Mouse (Mus musculus) embryo, embryonic 11.5 days (tissue): ENCODE data around the gene Auts2.
"Not testable (repeated sequence)": the region's sequence is repeated elsewhere in the genome, so short reads cannot be mapped to it uniquely, and the experiment has no call there.

Source experiments
- DNase-seq: peaks from one replicate; pipeline ENCODE4 v3.0.0-alpha.2; 2012; ENCODE audit warnings: low read depth, low spot score

The Auts2 gene

DNA sequence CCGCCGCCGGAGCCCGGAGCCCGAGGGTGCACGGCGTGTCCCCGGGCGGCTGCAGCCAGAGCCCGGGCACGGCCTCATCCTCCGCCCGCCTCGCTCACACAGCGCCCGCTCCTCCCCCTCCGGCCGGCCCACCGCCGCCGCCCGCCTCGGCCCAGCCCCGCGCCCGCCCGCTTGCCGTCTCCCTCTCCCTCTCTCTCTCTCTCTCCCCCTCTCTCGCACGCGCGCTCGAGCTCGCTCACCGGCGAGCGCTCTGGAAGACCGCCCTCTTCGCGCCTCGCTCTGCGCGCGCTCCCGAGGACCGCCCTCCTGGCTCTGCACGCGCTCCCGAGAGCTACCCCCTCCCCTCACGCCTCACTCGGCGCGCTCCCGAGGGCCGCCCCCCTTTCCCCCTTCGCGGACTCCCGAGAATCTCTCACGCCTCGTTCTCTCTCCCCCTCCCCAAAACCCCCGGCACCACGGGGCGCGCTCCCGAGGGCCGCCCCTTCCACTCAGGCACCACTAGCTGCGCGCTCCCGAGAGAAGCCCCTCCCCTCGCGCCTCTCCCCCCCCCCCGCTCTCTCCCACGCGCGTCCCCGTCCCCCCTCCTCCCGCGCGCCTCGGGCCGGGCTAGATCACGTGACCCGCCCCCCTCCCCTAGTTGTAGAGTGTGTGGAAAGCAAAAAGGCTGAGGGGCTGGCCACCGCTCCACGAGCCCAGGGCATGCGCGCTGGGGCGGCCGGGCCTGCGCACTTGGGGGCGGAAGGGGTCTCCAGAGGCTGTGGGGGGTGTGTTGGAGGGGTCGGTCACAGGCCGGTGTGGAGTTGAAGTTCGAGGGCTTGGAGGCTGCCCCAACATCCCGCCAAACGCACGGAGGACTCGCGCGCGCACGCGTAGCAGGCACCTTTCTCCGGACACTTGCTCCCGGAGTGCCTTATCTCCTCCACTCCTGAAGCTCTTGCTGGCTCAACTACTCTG is at the start of gene Auts2:
Auts2 (minus strand) TSS at position 227 of the 954 bp plus-strand sequence.
- peak; percentile 87 for DNase-seq

DNA sequence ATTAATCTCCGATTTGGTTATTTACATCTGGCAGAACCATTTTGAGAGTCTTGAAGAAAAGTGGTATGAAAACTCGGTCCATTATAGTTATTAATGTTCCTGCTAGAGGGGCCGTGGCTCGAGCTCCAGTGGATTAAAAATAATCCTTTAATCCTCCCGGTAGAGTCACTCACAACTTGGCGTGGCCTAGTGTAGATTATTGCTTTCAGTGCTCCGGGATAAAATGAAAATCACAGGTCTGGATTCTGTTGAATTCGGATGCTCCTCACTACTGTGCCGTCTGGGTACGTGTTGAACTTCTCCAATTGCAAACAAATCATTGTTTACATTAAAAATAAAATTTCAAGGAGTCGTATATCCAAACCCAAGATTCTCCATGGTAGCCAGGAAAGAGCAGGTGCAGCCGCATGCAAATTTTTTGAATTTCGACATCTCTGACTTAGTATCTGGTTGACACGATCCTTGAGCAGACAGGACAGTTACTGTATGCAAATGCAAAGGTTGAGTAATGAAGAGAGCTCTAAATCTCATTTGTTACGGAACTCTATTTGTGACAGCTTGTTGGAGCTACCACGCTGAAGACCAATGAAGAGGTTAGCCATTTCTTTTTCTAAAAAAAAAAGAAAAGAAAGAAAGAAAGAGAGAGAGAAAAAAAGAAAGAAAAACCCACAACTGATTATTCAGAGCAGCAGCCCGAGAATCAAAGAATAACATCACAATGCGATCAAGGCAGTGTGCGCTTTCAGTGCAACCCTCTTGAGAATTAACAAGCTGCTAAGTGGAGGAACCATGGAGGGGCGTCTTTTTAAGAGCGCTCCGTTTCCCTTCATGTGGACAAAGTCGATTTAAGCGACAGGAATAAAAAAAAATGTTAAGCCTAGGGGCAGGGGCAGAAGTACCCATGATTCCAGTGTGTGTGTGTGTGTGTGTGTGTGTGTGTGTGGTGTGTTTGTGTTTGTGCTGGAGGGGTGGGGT is 48.9 kb upstream of the Auts2 start:
- DNase-seq, result no peak

DNA sequence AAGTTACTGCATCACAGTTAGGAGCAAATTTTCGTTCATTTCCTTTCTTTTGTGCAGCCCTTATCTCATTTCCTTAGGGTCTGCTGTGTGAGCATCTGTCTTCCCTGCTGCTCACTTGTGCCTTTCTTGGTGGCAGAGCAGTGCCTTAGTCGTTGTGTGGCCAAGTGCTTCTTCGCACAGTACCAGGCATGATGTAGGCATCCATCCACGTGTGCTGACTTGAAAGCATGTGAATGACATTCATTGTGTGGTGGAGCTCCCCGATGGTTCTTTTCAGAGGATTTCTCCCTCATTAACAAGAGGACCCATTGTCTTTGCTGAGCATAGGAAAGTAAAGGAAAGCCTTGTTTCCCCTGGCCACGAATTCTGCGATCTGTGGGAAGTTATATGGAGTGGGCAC is 36.6 kb upstream of the Auts2 start:
- DNase-seq, result no peak

DNA sequence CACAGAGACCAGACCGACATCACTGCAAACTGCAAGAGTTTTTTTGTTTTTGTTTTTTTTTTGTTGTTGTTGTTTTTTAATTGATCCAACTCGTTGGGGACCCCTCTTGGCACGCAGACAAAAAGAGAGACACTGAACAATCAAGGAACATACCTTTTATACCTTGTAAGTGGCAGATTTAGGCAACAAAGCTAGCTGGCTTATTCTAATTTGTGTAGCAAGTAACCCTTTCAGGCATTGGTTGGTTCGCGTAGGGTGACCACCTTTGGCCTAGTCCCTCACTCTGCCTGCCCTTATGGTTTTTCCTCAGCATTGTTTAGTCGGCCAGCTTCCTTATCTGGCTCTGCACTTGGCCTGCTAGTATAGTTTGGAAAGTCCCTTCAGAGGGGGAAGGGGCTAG is 17.6 kb upstream of the Auts2 start:
- not testable (repeated sequence) for DNase-seq

DNA sequence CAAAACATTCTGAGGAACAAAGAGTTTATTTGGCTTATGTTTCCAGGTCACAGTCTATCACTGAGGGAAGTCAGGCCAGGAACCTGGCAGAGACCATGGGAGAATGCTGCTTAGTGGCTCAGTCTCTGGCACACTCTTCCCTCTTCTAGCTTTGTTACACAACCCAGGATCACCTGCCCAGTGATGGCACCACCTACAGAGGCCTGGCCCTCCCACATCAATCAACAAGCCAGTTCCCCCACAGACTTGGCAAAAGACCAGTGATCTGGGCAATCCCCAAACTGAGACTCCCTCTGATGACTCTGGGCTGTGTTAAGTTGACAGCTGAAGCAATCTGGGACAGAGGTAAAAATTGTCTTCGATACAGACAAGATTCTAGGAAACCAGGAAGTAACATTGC is 2.6 kb upstream of the Auts2 start:
- DNase-seq, result no peak

DNA sequence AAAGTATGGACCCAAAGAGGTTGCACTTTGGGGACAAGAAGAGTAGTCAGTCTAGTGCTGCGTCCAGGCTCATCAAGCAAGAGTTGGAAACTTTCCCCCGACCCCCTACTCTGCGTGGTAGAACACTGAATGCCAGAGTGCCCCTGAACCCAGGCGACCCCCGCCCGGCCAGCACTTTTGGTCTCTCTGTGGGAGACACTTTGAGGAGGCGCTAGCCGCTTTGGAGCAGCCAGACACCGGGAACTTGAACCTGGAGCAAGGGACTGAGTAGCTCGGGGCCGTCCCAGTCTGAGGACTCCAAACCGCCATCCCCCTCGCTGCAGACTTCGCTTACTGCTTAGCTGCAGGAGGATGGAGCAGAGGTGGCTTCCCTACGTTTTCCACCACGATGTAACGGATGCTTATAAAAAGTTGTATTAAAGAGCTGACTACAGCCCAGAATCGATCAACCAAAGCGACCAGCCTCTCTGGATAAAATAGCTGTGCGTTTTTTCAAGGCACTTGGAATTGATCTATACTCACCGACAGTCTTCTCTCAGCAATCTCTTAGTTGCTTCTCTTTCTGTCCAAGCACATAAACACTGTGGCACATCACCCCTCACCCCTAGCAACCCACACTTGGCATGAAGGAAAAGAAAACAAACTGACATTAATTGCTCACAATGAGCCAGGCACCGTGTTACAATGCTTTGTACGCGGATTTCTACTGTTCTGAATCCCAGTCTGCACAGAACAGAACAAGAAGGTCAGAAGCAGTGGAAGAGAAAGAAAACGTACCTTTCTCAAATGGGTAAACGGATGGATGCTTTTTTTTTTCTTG is 1.2 kb upstream of the Auts2 start:
- no peak for DNase-seq

DNA sequence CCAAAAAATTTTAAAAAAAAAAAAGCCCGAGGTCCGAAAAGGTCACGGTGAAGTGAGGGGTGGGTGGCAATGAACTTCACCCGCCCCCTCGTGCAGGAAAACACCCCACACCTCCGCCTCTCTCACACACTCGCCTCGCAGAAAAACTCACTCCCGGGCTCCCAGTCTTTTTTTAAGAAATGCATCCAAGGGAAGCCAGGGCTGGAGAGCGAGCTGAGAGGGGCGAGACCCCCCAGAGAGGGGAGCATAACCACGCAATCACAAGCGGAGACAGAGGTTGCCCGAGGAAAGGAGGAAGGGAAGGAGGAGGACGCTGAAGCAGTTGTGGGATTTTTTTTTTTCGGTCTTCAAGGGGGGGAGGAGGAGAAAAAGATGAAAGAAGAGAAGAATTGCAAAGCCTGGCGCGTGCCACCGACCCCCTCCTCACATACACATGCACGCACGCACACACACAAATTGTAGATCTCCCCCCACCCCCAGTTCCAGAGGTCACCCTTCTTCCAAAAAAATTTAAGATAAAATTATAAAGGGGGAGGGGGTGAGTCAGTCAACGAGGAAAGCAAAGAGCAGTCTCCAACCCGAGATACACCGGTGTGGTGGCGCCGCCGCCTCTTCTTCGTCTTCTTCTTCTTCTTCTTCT is 643 bp downstream of the Auts2 start:
- DNase-seq, result no peak

DNA sequence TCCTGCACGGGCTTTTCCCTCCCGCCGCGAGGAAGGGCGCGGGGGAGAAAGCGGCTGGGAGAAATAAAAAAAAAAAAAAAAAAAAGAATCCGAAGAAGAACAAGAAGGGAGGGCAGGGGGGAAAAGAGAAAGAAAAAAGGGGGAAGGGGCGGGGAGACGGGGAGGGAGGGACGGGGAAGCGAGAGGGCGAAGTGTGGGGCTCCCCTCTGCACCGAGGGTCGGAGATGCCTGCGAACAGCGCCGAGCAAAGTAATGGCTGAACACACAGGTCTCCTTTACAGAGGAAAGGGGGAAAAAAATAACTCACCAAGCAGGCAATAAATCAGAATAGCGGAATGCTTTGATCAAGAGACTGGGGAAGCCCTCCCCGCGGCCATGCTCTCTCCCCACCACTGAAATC is 1.2 kb downstream of the Auts2 start:
- DNase-seq, result peak; percentile 57

DNA sequence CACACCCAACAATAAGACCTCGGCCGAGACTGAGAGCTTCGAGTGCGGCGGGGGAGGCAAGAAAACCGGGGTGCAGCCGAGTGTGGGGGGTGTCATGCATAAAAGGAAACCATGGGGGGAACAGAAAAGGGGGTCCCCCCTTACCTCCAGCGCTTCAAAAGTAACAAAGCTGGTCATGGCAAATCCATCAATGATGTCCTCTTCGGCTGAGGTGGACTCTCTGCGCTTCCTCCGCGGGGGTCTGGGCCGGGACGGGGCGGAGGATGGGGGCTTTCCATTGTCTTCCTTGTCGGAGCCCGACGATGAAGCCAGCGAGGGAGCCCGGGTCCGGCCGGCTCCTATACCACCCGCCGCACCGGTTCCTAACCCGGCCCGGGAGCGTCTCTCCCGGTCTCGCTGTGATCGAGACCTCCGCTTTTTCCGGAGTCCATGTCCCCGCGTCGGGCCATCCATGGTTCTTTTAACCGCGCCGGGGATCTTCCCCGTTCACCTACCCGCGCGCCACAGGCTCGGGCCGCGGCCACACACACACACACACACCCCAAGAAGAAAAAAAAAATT is 1.7 kb downstream of the Auts2 start:
- DNase-seq, result no peak

DNA sequence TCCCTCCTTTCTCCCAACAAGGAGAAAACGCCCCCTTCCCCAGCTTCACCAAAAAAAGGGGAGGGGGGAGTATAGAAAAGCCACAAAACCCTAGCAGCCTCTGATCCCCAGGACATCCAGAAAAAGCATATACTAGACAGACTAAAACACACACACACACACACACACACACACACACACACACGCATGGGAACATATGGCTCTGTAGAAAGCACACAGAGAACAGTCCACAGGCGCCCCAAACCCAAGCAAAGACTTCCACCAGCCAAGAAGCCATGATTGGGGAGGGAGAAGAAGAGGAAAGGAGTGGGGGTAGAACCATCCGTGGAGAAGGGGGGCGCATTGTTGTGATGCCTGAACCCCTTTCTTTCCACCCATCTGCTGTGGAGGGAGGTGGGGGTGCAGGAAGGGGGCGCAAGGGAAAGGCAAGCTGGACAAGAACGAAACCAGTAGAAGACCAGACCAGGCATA is 2.3 kb downstream of the Auts2 start:
- no peak for DNase-seq

DNA sequence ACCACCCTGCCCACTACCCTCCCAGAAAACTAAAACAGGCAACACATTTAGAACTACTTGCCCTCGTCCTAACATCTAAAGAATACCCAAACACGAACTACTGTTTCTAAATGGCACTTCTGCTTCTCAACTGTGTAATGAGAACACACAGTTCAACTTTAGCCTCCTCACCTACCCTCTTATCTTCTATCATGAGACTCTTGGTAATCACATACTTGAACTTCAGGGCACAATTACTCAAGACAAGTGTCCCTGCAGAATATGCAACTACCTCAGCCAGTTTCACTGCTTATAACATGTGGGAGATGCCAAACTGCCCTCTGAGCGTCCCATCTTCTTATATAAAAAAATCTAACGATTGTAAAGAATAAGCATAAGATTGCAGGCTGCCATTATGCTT is 5.7 kb downstream of the Auts2 start:
- no peak for DNase-seq

DNA sequence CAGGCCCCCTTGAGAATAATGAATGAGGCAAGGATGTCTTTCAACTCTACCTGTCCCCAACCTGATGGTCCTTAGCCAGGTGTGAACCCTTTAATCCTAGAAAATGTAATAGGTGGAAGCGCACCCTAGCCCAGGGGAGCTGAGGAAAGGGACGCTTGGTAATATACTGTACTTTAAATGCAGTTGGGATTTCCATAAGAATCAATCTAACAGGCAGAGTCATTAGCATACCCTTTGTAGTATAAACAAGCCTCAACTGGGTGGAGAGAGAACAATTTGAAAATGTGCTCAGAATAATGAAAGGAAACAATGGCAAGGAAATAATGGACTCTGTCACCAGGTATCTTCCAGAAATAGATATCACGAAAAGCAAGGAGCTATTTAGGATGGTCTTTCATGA is 16.7 kb downstream of the Auts2 start:
- no peak for DNase-seq

DNA sequence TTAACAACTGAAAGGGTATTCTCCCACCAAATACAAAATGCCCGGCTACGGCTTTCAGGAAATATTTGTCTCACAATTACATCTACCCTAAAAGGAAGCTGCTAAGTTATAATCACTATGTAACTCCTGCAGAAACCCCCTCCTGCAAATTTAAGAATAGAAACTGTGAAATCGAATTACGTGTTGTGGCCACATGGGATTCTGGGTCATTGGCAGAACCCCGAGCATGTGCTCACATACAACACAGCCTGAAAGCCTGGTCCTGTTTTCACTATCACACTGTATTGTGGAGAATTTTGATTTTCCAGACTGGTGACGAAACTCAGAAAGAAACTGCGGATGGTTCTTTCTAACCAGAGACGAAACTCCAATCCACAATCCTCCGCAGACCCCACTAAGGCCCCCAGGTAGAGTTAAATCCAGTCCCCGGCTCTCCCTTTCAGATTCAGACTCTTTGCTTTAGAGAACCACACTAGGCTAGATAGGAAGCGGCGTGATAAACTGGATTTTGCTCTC is 21.7 kb downstream of the Auts2 start:
- DNase-seq, result no peak

DNA sequence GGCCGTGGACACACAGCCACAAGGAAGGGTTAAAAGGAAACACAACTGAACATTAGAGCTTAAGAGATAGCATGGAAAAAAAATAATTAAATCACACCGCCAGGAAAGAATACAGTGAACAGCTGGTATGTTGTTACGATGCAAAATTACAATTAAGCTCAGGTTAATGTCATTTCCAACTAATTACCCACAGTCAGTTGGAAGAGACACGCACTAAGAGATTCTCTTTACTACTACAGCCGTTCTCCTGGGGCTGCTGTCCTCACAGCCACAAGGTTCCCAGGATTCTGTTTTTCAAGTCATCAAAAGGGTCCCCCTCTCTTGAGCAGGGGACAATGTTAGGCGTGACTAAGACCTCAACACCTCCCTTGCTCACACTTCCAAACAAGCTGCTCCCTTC is 25.3 kb downstream of the Auts2 start:
- DNase-seq, result no peak

DNA sequence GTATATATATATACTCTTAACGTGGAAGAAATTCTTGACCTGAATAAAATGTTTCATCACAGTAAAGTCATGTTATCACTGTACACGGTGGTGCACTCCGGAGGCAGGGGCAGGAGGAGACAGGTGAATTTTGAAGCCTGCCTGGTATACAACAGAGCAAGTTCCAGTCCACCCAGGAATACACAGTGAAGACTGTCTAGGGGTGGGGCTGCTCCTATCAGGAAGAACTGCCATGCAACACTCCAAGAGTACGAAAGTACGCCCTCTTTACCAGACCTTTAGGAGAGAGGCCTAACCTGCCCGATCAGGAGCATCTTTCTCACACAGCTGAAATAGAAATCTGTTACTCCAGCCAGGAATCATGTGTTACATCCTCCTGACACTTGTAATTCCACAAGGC is 28.6 kb downstream of the Auts2 start:
- no peak for DNase-seq

DNA sequence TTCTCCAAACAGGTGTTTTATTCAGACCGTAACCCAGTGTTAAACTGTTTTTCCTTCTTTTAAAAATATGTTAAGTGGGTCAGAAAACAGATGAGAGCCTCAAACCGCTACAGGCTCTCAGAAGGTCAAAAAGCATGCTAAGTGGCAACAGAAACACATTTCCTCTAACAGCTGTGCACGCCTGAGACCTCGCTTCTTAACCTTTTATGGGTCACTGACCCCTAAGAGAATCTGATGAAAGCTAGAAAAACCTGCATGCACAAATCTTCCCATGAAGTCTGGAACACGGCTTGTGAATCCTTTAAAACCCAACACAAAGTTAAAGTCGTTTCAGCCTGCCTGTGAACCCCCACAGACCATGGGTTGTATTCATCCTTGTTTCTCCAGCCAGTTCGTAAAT is 29.9 kb downstream of the Auts2 start:
- no peak for DNase-seq

DNA sequence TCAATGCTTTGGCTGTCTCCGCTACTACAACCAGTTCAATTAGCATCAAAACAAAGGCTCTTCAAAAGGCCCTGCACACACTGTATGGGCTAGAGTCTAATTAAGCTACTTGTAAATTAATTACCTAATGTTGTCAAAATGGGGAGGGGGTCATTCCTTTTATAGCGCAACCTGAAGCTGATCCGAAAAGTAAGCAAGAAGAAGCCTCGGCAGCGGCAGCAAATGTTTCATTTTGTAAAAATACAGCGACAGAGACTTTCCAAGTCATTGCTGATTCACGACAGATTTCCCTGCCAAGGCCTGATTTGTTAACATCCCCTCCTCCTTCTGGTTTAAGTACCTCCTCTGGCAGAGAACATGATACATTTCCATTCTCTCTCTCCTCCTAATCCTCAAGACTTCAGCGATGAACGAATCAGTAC is 33.7 kb downstream of the Auts2 start:
- DNase-seq, result no peak

DNA sequence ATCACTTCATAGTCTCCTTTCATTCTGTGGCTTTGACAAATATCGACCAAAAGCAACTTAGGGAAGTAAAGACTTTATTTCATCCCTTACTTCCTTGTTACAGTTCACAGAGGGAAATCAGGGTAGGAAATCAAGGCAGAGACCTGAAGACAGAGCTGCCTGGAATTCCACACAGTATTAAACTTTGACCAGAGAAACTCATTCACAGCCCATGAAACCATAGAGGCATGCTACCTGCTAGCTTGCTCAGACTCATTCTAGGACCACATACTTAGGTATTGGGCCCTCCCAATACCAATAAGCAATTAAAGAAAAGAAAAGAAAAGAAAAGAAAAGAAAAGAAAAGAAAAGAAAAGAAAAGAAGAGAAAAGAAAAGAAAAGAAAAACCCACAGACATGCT is 38.3 kb downstream of the Auts2 start:
- DNase-seq, result no peak

DNA sequence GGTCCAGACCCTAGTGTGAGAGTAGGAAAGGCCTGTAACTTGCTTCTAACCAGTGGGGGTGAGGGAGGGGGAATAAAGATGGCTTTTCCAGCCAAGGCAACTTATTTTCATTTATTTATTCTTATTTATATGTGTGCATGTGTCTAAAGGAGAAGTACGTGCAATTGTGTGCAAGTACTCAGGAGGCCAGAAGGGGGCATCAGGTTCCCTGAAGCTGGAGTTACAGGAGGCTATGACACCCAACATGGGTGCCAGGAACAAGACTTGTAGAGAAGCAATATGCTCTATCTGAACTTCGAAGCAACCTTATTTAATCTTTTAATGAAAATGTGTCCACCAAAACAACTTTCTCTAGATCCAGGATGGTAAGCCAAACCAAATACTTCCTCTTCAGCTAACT is 39.7 kb downstream of the Auts2 start:
- no peak for DNase-seq

DNA sequence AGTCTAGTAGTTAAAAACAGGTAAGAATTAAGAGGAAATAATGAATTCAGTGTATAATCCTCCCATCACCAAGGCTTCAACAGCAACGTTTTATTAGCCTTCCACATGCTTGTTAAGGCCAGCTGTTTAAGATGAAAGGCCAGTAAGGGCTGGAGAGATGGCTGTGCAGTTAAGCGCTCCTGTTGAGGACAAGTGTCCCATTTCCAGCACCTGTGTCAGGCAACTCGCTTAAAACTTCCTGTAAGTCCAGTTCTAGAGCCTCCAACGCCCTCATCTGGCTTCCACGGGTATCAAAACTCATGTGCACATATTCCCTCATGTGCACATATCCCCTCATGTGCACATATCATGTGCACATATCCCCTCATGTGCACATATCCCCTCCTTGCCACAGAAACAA is 41.1 kb downstream of the Auts2 start:
- no peak for DNase-seq
